Mouse (Mus musculus): ENCODE measurements around the gene Fto. TPM values are rescaled to one million over a fixed set of nuclear protein-coding genes. Genes with fewer than 3 reads are reported as not detected.

The Fto gene
- total RNA-seq, 2 experiments from 2014 or later, result 95.4 to 98.1 TPM

- DNase-seq (ENCODE audit: low spot score in 2 of 2), result no peak
Measured at GRCm38 (mm10) chr8:91518085-91518484, 204.8 kb downstream of the Fto start.

- no peak for DNase-seq (ENCODE audit: low spot score in 2 of 2)
Measured at GRCm38 (mm10) chr8:91522201-91522600, 208.9 kb downstream of the Fto start.

DNA sequence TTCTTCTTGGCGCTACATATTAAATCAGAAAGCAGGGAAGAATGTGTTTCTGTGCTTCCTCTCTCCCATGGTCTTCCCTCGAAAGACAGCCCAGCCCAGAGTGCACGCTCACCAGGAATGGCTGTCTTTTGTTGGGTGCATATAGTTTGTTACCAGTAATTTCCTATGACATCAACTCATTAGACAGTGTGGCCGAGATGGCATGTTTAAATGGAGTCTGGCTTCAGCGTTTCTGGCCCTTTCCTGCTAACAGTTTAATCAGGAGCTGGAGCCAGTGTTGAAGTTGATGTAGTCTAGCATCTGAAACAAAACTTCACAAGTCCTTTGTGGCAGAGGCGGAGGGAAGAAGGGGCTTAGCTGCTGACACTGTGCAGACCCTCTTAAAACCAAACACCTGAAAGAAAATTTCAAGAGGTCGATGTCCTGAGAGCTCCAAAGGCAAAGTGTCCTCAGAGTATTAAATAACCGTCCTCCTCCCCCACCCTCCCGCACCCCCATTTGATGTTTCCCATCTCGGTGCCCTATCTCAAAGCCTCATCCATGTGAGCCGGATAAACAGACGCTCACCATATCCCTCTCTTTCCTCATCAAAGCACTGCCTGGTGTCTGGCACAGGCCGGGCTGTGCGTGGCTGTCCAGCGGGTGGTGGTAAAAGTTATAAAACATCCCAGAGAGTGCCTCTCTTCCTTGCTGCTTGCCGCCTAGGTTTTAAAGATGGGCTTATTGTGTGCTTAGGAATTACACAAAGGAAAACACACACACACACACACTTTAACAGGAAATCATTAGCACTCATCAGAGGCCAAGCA is 210.9 kb downstream of the Fto start:
- no peak for DNase-seq (ENCODE audit: low spot score in 2 of 2)

DNA sequence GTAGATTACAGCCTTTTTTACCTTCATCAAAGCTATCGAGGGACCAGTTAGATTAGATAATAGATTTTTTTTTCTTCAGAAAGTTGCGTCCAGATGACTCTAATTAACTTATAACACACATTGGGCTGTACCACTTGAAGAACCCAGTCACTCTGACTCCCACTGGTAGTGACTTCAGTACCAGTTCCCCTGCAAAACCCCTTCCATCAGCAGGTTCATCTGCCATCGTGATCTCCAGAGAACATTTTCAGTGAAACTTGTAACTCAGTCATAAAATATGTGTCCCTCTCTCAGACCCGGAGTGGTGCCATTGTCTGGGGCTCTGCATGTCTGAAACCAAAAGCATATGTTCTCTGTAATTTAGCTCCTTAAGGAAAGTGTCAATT is 211.5 kb downstream of the Fto start:
- no peak for DNase-seq (ENCODE audit: low spot score in 2 of 2)

DNA sequence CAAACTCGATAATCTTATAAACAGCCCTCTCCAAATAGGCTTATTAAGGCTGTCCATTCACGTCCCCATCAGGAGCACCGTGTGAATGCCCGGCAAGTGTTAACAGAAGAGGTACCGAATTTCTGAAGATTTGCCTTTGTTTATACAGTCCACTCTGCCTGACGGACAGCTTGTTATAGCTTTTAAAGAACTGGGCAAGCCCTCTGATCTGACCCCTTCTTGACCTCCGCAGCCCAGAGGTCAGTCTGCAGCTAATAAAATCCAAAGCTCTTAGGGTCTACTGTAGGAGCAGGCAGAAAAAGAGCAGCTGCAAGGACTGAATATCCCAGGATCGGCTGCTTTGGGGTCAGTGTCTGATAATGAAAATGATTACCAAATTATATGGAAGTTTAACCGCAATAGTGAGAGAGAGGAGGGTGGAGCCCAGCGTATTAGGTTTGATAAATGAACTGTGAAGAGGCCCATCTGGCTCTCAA is 212.1 kb downstream of the Fto start:
- no peak for DNase-seq (ENCODE audit: low spot score in 2 of 2)

- no peak for DNase-seq (ENCODE audit: low spot score in 2 of 2)
Measured at GRCm38 (mm10) chr8:91528967-91529366, 215.6 kb downstream of the Fto start.

GRCm38 (mm10) chr8:91529699-91530098 is 216.4 kb downstream of the Fto start:
- DNase-seq (ENCODE audit: low spot score in 2 of 2), result no peak

GRCm38 (mm10) chr8:91530656-91531055 is 217.3 kb downstream of the Fto start:
- DNase-seq (ENCODE audit: low spot score in 2 of 2), result no peak

DNA sequence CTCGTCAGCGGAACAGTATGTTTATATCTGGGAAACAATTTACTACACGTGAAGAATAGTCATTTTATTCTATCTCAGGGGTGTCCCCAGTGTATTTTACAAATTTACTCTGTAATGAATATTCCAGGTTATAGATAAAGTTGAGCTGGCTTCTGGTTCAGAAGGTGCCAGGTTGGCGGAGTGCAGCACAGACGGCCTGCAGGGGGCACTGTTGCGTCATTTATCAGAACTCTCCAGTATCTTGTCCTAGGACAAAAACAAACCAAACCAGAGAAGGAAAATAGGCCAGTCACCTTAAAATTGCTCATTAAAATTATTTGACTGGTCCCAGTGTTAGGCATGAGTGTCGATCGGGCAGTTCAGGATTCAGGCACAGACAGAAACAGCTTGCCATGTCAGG is 218.6 kb downstream of the Fto start:
- peak; percentile 47 to 58 for DNase-seq (ENCODE audit: low spot score in 2 of 2)

GRCm38 (mm10) chr8:91532671-91533436 is 219.5 kb downstream of the Fto start:
- no peak for DNase-seq (ENCODE audit: low spot score in 2 of 2)

DNA sequence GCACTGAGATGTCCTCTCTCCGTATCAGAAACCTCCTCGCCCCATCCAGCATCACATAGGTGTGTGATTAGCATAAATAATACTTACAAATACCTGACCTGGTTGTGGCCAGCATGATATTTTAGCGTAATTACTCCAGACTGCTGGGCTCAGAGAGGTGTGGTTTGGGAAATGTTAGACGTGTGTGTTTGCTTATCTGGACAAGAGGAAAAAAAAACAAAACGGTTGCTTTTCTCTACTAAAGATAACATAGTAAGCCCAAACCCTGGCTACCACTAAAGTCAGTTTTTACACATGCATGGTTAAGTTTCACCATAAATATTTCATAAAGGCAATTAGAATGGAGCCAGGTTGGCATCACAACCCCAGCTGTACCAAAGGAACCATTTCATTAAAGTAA is 221.4 kb downstream of the Fto start:
- no peak for DNase-seq (ENCODE audit: low spot score in 2 of 2)

- no peak for DNase-seq (ENCODE audit: low spot score in 2 of 2)
Measured at GRCm38 (mm10) chr8:91538109-91538508, 224.8 kb downstream of the Fto start.

GRCm38 (mm10) chr8:91538892-91539291 is 225.6 kb downstream of the Fto start:
- DNase-seq (ENCODE audit: low spot score in 2 of 2), result no peak

GRCm38 (mm10) chr8:91539586-91539985 is 226.3 kb downstream of the Fto start:
- no peak for DNase-seq (ENCODE audit: low spot score in 2 of 2)

- no peak for DNase-seq (ENCODE audit: low spot score in 2 of 2)
Measured at GRCm38 (mm10) chr8:91541229-91541628, 227.9 kb downstream of the Fto start.

DNA sequence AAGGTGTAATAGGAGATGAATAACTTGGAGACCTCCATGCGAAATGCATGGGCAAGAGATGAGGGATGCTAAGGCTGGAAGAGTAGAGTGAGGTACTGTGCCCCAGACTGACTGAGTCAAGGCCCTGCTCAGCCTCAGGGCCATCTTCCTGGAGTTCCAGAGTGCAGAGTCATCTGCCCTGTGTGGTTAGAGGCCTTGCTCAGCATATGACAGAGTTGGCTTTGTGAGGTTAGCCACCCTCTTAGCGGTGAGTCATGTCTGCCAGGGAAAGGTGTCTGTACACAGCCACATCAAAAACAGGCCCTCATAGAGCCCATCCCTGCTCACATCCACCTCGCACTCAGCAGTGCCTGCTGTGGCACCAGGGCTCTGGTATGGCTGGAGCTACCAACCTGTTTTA is 232.2 kb downstream of the Fto start:
- no peak for DNase-seq (ENCODE audit: low spot score in 2 of 2)

DNA sequence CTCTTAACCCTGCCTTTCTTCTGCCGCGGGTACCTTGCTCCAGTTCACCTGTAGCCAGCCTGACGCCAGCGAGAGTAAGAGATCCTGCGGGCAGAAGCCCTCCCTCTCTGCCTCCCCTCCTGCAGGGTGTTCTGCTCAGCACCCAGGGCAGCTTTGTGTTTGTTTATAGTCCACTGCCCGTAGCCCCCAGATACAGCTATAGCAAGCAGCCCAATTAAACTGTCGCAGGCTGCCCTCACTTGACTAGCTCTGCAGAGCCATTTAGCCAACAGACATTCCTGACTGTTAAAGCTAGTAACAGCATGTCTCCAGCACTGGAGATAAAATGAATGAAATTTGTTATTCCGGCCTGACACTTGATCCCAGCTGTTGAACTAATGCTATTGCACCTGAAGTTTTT is 233.3 kb downstream of the Fto start:
- DNase-seq (ENCODE audit: low spot score in 2 of 2), result no peak

DNA sequence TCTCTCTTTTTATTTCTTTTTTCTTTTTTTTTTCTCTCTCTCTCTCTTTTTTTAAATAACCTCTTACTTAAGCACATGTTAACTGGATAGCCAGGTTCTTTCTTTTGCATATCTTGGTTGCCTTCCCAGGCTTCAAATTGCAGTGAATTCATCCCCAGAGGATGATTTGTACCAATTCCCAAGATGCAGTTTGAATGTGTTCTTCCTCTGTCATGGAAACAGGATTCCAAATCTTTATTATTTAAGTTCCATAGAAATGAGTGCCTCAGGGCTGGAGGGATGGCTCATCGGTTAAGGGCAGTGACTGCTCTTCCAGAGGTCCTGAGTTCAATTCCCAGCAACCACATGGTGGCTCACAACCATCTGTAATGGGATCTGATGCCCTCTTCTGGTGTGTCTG is 236.8 kb downstream of the Fto start:
- DNase-seq (ENCODE audit: low spot score in 2 of 2), result no peak

DNA sequence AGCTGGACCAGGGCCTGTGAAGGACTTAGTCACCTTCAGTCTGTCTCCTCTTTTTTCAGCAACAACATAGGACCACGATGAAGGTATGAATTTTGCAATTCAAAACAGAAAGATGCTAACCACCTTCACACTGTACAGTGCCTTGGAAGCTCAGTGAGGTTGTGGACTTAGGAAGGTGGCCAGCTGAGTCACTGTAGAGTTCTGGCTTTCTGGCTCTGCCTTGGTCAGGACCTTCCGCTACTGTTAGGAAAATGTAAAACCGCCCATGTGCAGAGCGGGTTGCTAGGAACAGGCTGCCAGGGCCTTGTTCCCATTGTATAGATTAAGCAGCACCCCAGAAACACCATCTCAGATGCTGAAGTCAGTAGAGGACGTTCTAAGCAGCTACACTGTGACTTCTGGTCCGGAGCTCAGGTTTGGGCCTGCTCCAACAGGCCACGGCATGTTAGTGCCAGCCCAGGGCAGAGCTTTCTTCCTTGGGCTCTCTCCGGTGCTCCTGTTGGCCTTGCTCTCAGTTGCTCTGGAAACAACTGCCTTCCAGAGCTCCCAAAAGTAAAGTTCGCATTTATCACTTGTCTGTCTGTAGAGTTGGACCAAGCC is 237.9 kb downstream of the Fto start:
- DNase-seq (ENCODE audit: low spot score in 2 of 2), result no peak

DNA sequence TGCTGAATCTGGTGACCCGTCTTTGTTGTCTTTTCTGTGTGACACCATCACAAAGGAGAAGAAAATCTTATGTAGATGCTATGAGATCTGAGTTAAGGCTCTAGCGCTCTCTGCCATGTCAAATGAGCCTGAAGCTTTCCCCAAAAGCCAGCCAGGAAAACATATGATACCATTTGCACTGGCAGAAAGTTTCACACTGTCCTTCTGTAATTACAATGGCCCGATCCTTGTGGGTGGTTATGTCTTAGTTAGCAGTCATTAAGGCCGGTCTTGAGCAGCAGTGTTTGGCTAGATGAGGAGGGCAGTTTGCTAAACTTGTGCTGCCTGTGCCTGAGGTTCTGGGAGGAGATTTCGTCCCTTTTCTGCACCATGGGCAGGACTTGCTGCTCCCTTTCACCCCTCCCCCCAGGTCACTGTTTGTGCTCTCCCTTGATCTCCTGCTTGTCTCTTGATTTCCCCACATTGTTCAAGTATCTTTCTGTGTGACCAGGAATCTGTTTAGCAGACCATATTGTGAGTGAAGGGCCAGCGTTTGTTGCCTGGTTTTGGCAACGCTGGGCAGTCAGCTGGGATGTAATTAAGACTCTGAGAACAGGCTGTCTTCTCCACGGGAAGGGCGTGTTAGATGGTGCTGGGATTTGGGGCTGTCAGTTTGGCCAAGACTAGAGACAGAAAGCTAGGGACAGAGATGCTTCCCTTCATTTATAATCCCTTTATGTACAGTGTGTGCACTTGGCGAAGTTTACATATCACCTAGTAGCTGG is 238.6 kb downstream of the Fto start:
- no peak for DNase-seq (ENCODE audit: low spot score in 2 of 2)

DNA sequence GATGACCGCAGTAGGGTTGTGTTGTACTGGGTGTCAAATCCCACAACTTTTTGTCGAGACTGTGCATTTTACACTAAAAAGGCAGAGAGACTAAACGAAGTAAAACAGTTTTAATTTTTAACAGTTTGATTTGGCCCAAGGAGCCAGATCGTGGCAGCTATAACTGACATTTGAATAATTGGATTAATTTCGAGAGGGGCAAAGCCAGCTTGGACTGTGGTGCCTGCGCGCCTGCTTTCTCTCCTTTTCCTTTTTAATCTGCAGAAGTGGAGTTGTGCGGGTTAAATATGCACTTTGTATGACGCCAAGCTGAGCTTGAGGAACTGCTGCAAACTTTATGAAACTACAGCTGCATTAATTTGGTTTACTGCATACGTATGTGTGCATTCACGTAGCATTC is 239.3 kb downstream of the Fto start:
- no peak for DNase-seq (ENCODE audit: low spot score in 2 of 2)
